Mouse (Mus musculus) limb, embryonic 12.5 days (tissue): ENCODE measurements at regions not wholly inside any gene's neighbourhood (a gene's known extent, or its start where the extent isn't known, plus 50 kb on each side); places are given as distances from the start of the nearest gene placed in this dataset.

ENCODE experiments used
- ATAC-seq: fragments of 200-750 bp; cut with Nextera tagmentation; 2 replicates; pipeline ENCODE4 v1.8.0; 2017; ENCODE audit warnings: low read depth, moderate TSS enrichment; ENCODE audit not compliant: insufficient number of reproducible peaks, insufficient read depth, low FRiP score, low TSS enrichment
- H3K27ac ChIP-seq: fragments of 300-500 bp; sonication (generic); 2 replicates; pipeline ENCODE4 v1.5.1; 2016; ENCODE audit warnings: mild to moderate bottlenecking, moderate library complexity
- H3K27me3 ChIP-seq: fragments of 300-500 bp; sonication (generic); 2 replicates; pipeline ENCODE4 v1.6.1; 2016; ENCODE audit warnings: mild to moderate bottlenecking, moderate library complexity
- H3K36me3 ChIP-seq: fragments of 300-500 bp; sonication (generic); 2 replicates; pipeline ENCODE4 v1.6.1; 2016; ENCODE audit warnings: mild to moderate bottlenecking, moderate library complexity
- H3K4me1 ChIP-seq: fragments of 300-500 bp; sonication (generic); replicated peaks from 2 replicates; pipeline ENCODE4 v1.6.1; 2016
- H3K4me2 ChIP-seq: fragments of 300-500 bp; sonication (generic); 2 replicates; pipeline ENCODE4 v1.6.1; 2016; ENCODE audit warnings: mild to moderate bottlenecking, moderate library complexity
- H3K4me3 ChIP-seq: fragments of 300-500 bp; sonication (generic); replicated peaks from 2 replicates; pipeline ENCODE4 v1.5.1; 2016; ENCODE audit warnings: mild to moderate bottlenecking
- H3K9ac ChIP-seq: fragments of 300-500 bp; sonication (generic); replicated peaks from 2 replicates; pipeline ENCODE4 v1.6.1; 2016; ENCODE audit warnings: mild to moderate bottlenecking, moderate library complexity
- H3K9me3 ChIP-seq: fragments of 300-500 bp; sonication (generic); 2 replicates; pipeline ENCODE4 v1.6.1; 2016; ENCODE audit warnings: mild to moderate bottlenecking, moderate library complexity
- WGBS: fragments of 180-500 bp; shearing (Covaris S2); methylation state at CpG from one replicate; pipeline ENCODE4 v1.1.7; 2016; 5-methylcytosine and 5-hydroxymethylcytosine counted together

GRCm38 (mm10) chr17:72782775-72783174 lies 53.5 kb upstream of the Ypel5 start:
- Histone ChIP-seq H3K4me2 (no peak overlapping the region), H3K9ac (no peak overlapping the region), H3K27me3 (peaks cover 4% of the 10 kb centered on the region; the same call in 1 of the 2 replicates), H3K4me1 (no peaks in the 10 kb centered on the region), H3K36me3 (no peaks in the 10 kb centered on the region), H3K27ac (no peak overlapping the region), H3K9me3 (no peaks in the 10 kb centered on the region), H3K4me3 (no peak overlapping the region)
- ATAC-seq = no peak
- 65% methylated on average over 7 of the region's 7 CpGs for WGBS

- no peak for ATAC-seq
- no peaks in the 10 kb centered on the region for H3K9me3 ChIP-seq
- WGBS = 21% methylated on average over 6 of the region's 6 CpGs
Measured at GRCm38 (mm10) chr17:72781786-72782185, 54.5 kb upstream of the Ypel5 start.

GRCm38 (mm10) chr17:72768266-72768665 lies 68.0 kb upstream of the Ypel5 start:
- Histone ChIP-seq H3K27me3 (no peaks in the 10 kb centered on the region), H3K4me1 (no peaks in the 10 kb centered on the region), H3K4me2 (no peak overlapping the region), H3K4me3 (no peak overlapping the region), H3K27ac (no peak overlapping the region), H3K9me3 (no peaks in the 10 kb centered on the region), H3K36me3 (no peaks in the 10 kb centered on the region), H3K9ac (no peak overlapping the region)
- no peak for ATAC-seq
- WGBS = 70% methylated on average over 4 of the region's 4 CpGs

More at GRCm38 (mm10) chr17:72781786-72782185, 54.5 kb upstream of the Ypel5 start:
- no peak overlapping the region for H3K27ac ChIP-seq
- no peaks in the 10 kb centered on the region for H3K36me3 ChIP-seq
- H3K27me3 ChIP-seq = peaks cover 4% of the 10 kb centered on the region; the same call in 1 of the 2 replicates
- no peak overlapping the region for H3K4me3 ChIP-seq
- no peaks in the 10 kb centered on the region for H3K4me1 ChIP-seq
- no peak overlapping the region for H3K4me2 ChIP-seq
- H3K9ac ChIP-seq = no peak overlapping the region

GRCm38 (mm10) chr17:72760937-72761336 lies 75.3 kb upstream of the Ypel5 start:
- no peak for ATAC-seq
- no peak overlapping the region for H3K4me3 ChIP-seq
- no peak overlapping the region for H3K27ac ChIP-seq
- 74% methylated on average over 3 of the region's 3 CpGs for WGBS
- H3K9ac ChIP-seq = no peak overlapping the region
- H3K4me1 ChIP-seq = no peaks in the 10 kb centered on the region
- H3K4me2 ChIP-seq = no peak overlapping the region
- H3K27me3 ChIP-seq = no peaks in the 10 kb centered on the region
- H3K9me3 ChIP-seq = no peaks in the 10 kb centered on the region
- H3K36me3 ChIP-seq = no peaks in the 10 kb centered on the region

GRCm38 (mm10) chr17:72746411-72746810 lies 89.8 kb upstream of the Ypel5 start:
- no peak overlapping the region for H3K4me3 ChIP-seq
- H3K9ac ChIP-seq = no peak overlapping the region
- 0 out of 2 replicates have a peak, but pooled peaks cover 3% of the 10 kb centered on the region for H3K9me3 ChIP-seq
- no peak for ATAC-seq
- no peak overlapping the region for H3K27ac ChIP-seq
- H3K27me3 ChIP-seq = no peaks in the 10 kb centered on the region
- no peak overlapping the region for H3K4me2 ChIP-seq
- H3K36me3 ChIP-seq = no peaks in the 10 kb centered on the region
- 61% methylated on average over 4 of the region's 4 CpGs for WGBS
- H3K4me1 ChIP-seq = no peaks in the 10 kb centered on the region

- no peak overlapping the region for H3K4me3 ChIP-seq
- no peak for ATAC-seq
- H3K9ac ChIP-seq = no peak overlapping the region
- no peaks in the 10 kb centered on the region for H3K9me3 ChIP-seq
- H3K27me3 ChIP-seq = no peaks in the 10 kb centered on the region
- H3K4me2 ChIP-seq = no peak overlapping the region
- H3K36me3 ChIP-seq = no peaks in the 10 kb centered on the region
- H3K4me1 ChIP-seq = no peaks in the 10 kb centered on the region
- no peak overlapping the region for H3K27ac ChIP-seq
- 79% methylated on average over 1 of the region's 1 CpGs for WGBS
Measured at GRCm38 (mm10) chr17:72733006-72733405, 103.2 kb upstream of the Ypel5 start.

- H3K9me3 ChIP-seq = no peaks in the 10 kb centered on the region
- WGBS = 90% methylated on average over 6 of the region's 6 CpGs
- no peak for ATAC-seq
- no peaks in the 10 kb centered on the region for H3K4me1 ChIP-seq
- H3K36me3 ChIP-seq = no peaks in the 10 kb centered on the region
- H3K27me3 ChIP-seq = no peaks in the 10 kb centered on the region
- H3K4me3 ChIP-seq = no peak overlapping the region
- no peak overlapping the region for H3K4me2 ChIP-seq
- H3K9ac ChIP-seq = no peak overlapping the region
- no peak overlapping the region for H3K27ac ChIP-seq
Measured at GRCm38 (mm10) chr17:72731691-72732090, 104.6 kb upstream of the Ypel5 start.

- Histone ChIP-seq H3K9me3 (no peaks in the 10 kb centered on the region), H3K4me2 (no peak overlapping the region), H3K9ac (no peak overlapping the region), H3K36me3 (no peaks in the 10 kb centered on the region), H3K4me1 (no peaks in the 10 kb centered on the region), H3K27ac (no peak overlapping the region), H3K27me3 (no peaks in the 10 kb centered on the region), H3K4me3 (no peak overlapping the region)
- 86% methylated on average over 5 of the region's 5 CpGs for WGBS
- ATAC-seq = no peak
Measured at GRCm38 (mm10) chr17:72731175-72731574, 105.1 kb upstream of the Ypel5 start.

- no peaks in the 10 kb centered on the region for H3K9me3 ChIP-seq
- H3K4me2 ChIP-seq = no peak overlapping the region
- H3K4me1 ChIP-seq = no peaks in the 10 kb centered on the region
- WGBS = 56% methylated on average over 7 of the region's 7 CpGs
- no peak overlapping the region for H3K27ac ChIP-seq
- H3K9ac ChIP-seq = no peak overlapping the region
- no peaks in the 10 kb centered on the region for H3K27me3 ChIP-seq
- ATAC-seq = no peak; the same call in 1 of the 2 replicates
- H3K4me3 ChIP-seq = no peak overlapping the region
- H3K36me3 ChIP-seq = no peaks in the 10 kb centered on the region
Measured at GRCm38 (mm10) chr17:72720753-72721152, 115.5 kb upstream of the Ypel5 start.

- Histone ChIP-seq H3K9me3 (no peaks in the 10 kb centered on the region), H3K36me3 (no peaks in the 10 kb centered on the region), H3K4me1 (no peaks in the 10 kb centered on the region), H3K27ac (no peak overlapping the region), H3K27me3 (no peaks in the 10 kb centered on the region), H3K4me2 (no peak overlapping the region), H3K4me3 (no peak overlapping the region), H3K9ac (no peak overlapping the region)
- ATAC-seq = no peak
- WGBS = 57% methylated on average over 4 of the region's 4 CpGs
Measured at GRCm38 (mm10) chr17:72719618-72720017, 115.2 kb upstream of the Alk start.

GRCm38 (mm10) chr17:72691630-72692029 lies 87.2 kb upstream of the Alk start:
- Histone ChIP-seq H3K36me3 (no peaks in the 10 kb centered on the region), H3K27ac (no peak overlapping the region), H3K4me2 (no peak overlapping the region), H3K4me1 (peaks cover 18% of the 10 kb centered on the region), H3K4me3 (no peak overlapping the region), H3K27me3 (no peaks in the 10 kb centered on the region), H3K9me3 (no peaks in the 10 kb centered on the region), H3K9ac (no peak overlapping the region)
- ATAC-seq = no peak
- 77% methylated on average over 7 of the region's 7 CpGs for WGBS

GRCm38 (mm10) chr17:72689606-72690005 lies 85.2 kb upstream of the Alk start:
- Histone ChIP-seq H3K27ac (0 out of 2 replicates have a peak overlapping the region, but pooled peaks have one; percentile 29), H3K4me2 (no peak overlapping the region), H3K4me3 (no peak overlapping the region), H3K36me3 (no peaks in the 10 kb centered on the region), H3K27me3 (no peaks in the 10 kb centered on the region), H3K4me1 (peaks cover 18% of the 10 kb centered on the region), H3K9ac (no peak overlapping the region), H3K9me3 (no peaks in the 10 kb centered on the region)
- 81% methylated on average over 10 of the region's 10 CpGs for WGBS
- ATAC-seq = no peak
